Mouse (Mus musculus) CH12.LX (cell line): ENCODE data around the gene Bglap3.
A peak's percentile ranks its signal among the peaks of the same experiment; 100 is the strongest.

Experiments
- CTCF ChIP-seq, 2 experiments: IDR thresholded peaks in 1 of 2; conservative IDR thresholded peaks in 1 of 2; 2 replicates each; pipeline ENCODE4 v1.5.1; 2011 to 2012; ENCODE audit warnings: low read depth in 2 of 2, low read length in 2 of 2, improper control_type of control experiment in 1 of 2, inconsistent platforms in 1 of 2, mild to moderate bottlenecking in 1 of 2, moderate library complexity in 1 of 2
- E2F4 ChIP-seq: IDR thresholded peaks from 2 replicates; pipeline ENCODE4 v1.6.1; 2011; ENCODE audit warnings: low read depth, low read length, improper control_type of control experiment; ENCODE audit not compliant: insufficient replicate concordance
- EP300 ChIP-seq: IDR thresholded peaks from 2 replicates; pipeline ENCODE4 v1.6.1; 2011; ENCODE audit warnings: low read length, improper control_type of control experiment
- KAT2A ChIP-seq: IDR thresholded peaks from 2 replicates; pipeline ENCODE4 v1.6.1; 2012; ENCODE audit warnings: low read length, improper control_type of control experiment, inconsistent platforms; ENCODE audit not compliant: insufficient replicate concordance
- MAX ChIP-seq: IDR thresholded peaks from 2 replicates; pipeline ENCODE4 v1.6.1; 2011; ENCODE audit warnings: low read length, improper control_type of control experiment
- MXI1 ChIP-seq: IDR thresholded peaks from 2 replicates; pipeline ENCODE4 v1.6.1; 2011; ENCODE audit warnings: mild to moderate bottlenecking, low read depth, low read length, improper control_type of control experiment
- MYC ChIP-seq: IDR thresholded peaks from 2 replicates; pipeline ENCODE4 v1.6.1; 2011; ENCODE audit warnings: low read depth, mild to moderate bottlenecking, improper control_type of control experiment, low read length
- NRF1 ChIP-seq: IDR thresholded peaks from 2 replicates; pipeline ENCODE4 v1.6.1; 2014; ENCODE audit warnings: low read depth, mild to moderate bottlenecking, inconsistent platforms, low read length, improper control_type of control experiment, moderate library complexity
- POLR2A ChIP-seq: IDR thresholded peaks from 2 replicates; pipeline ENCODE4 v1.6.1; 2011; ENCODE audit warnings: low read depth, mild to moderate bottlenecking, improper control_type of control experiment, low read length
- RCOR1 ChIP-seq: conservative IDR thresholded peaks from 2 replicates; pipeline ENCODE4 v1.6.1; 2012; ENCODE audit warnings: low read depth, mild to moderate bottlenecking, inconsistent platforms, low read length, improper control_type of control experiment

GRCm38 (mm10) chr3:88409741-88410644 is 37.5 kb upstream of the Bglap3 start, which contains the start of gene Pmf1:
- TF ChIP-seq MAX (peak; percentile 98), POLR2A (peak; percentile 97), CTCF (conservative IDR thresholded peaks at IDR 0.05 in 1 of 2, IDR thresholded peaks at IDR 0.05 in 1 of 2; ENCODE audit: low read depth in 2 of 2, low read length in 2 of 2) (no peak), RCOR1 (no peak), MYC (peak; percentile 85), KAT2A (peak; percentile 55; the same call in 1 of the 2 replicates), EP300 (no peak), MXI1 (peak; percentile 82), NRF1 (peak; percentile 43; the same call in 1 of the 2 replicates), E2F4 (peak; percentile 87; the same call in 1 of the 2 replicates)
